Mouse (Mus musculus): ENCODE data around the gene Ube2cbp. TPM values are rescaled to one million over a fixed set of nuclear protein-coding genes. Genes with fewer than 3 reads are reported as not detected.

Gene Ube2cbp
- total and polyA plus RNA-seq, 3 experiments, result 3.3 to 6.4 (median 5.5) TPM

DNA sequence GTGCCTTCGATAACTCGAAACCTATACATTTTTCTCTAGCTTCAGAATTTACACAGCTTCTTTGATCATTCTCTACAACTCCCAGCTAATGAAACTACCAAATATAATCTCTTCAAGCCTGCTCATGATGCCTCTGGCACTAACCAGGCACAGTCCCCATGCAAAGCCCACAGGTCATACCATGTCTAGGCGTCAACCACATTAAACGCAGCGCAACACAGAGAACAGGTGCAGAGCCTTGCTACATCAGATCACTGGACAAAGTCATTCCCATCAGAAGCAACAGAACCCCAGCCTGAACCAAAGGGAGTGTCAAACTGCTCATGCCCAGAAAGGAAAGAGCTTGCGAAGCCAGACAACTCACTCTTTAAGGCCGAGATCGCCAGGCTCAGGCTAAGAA, 28.1 kb downstream of the Ube2cbp start:
- Histone ChIP-seq H3K27me3 (replicated peaks) (no peaks in the 10 kb centered on the region), H3K36me3 (replicated peaks in 1 of 2; ENCODE audit: control insufficient read depth in 1 of 2, insufficient read depth in 1 of 2, low read length in 1 of 2) (no peaks in the 10 kb centered on the region), H3K9ac (ENCODE audit: insufficient read depth, low read depth) (no peak overlapping the region), H3K9me3 (replicated peaks; ENCODE audit: low read length) (no peaks in the 10 kb centered on the region), H3K4me1 (ENCODE audit: control insufficient read depth in 1 of 2, insufficient read depth in 2 of 2) (no peaks in the 10 kb centered on the region), H3K79me2 (replicated peaks; ENCODE audit: control insufficient read depth, extremely low read depth, insufficient read depth, poor library complexity, severe bottlenecking) (no peaks in the 10 kb centered on the region), H3K4me3 (replicated peaks in 1 of 3; ENCODE audit: low read depth in 2 of 3, low read length in 2 of 3, poor library complexity in 1 of 3) (no peak overlapping the region), H3K27ac (ENCODE audit: insufficient read depth, low read depth) (no peak overlapping the region), H3K4me2 (ENCODE audit: insufficient read depth, low read depth, poor library complexity, severe bottlenecking) (no peak overlapping the region)
- TF ChIP-seq CHD1 (IDR thresholded peaks at IDR 0.05; ENCODE audit: low read depth, low read length), result no peak
- no peak for TF ChIP-seq BHLHE40 (IDR thresholded peaks at IDR 0.05; ENCODE audit: low read depth, low read length)
- TF ChIP-seq EP300 (IDR thresholded peaks at IDR 0.05; ENCODE audit: low read length), result no peak
- TF ChIP-seq UBTF (IDR thresholded peaks at IDR 0.05; ENCODE audit: low read depth, low read length), result no peak
- TF ChIP-seq JUN (IDR thresholded peaks at IDR 0.05; ENCODE audit: insufficient read depth, low read depth, low read length), result no peak
- TF ChIP-seq CHD2 (IDR thresholded peaks at IDR 0.05; ENCODE audit: low read length), result no peak
- TF ChIP-seq MAX (IDR thresholded peaks at IDR 0.05; ENCODE audit: low read length), result no peak
- in situ Hi-C loops (cut with MboI; ENCODE audit: low pct_ligation_motif_present, low pct_unique_long_range_greater_than_20kb, low sequenced_read_pairs), result no loop called here
- dilution Hi-C loops (cut with MboI; ENCODE audit: extremely low pct_ligation_motif_present, extremely low pct_unique_long_range_greater_than_20kb, low sequenced_read_pairs), result no loop called here
- no peak for DNase-seq (ENCODE audit: extremely low read depth)

DNA sequence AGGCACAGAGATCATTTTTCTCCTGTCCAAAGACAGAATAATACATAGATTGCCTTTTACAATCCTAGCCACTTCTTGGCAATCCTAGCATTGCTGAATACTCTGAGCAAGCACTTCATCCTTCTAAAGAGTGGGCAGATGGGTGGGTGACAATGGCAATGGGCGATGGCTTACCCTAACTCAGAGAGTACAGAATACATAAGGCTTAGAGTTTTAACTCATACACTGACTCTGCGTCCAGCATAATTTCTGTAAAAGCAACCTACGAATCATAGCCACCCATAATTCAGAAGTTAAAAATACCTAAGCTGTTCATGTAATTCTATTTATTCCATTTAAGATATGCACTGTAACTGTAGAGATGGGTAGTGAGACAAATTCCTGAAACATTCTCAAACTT, 29.2 kb downstream of the Ube2cbp start:
- H3K4me1 ChIP-seq (ENCODE audit: control insufficient read depth in 1 of 2, insufficient read depth in 2 of 2), result no peaks in the 10 kb centered on the region
- in situ Hi-C loops (cut with MboI; ENCODE audit: low pct_ligation_motif_present, low pct_unique_long_range_greater_than_20kb, low sequenced_read_pairs) (no loop called here), dilution Hi-C loops (cut with MboI; ENCODE audit: extremely low pct_ligation_motif_present, extremely low pct_unique_long_range_greater_than_20kb, low sequenced_read_pairs) (no loop called here)
- no peaks in the 10 kb centered on the region for H3K27me3 ChIP-seq (replicated peaks)
- no peaks in the 10 kb centered on the region for H3K36me3 ChIP-seq (replicated peaks in 1 of 2; ENCODE audit: control insufficient read depth in 1 of 2, insufficient read depth in 1 of 2, low read length in 1 of 2)
- DNase-seq (ENCODE audit: extremely low read depth), result no peak
- H3K4me2 ChIP-seq (ENCODE audit: insufficient read depth, low read depth, poor library complexity, severe bottlenecking), result no peak overlapping the region
- no peaks in the 10 kb centered on the region for H3K79me2 ChIP-seq (replicated peaks; ENCODE audit: control insufficient read depth, extremely low read depth, insufficient read depth, poor library complexity, severe bottlenecking)
- H3K4me3 ChIP-seq (replicated peaks in 1 of 3; ENCODE audit: low read depth in 2 of 3, low read length in 2 of 3, poor library complexity in 1 of 3), result no peak overlapping the region
- H3K27ac ChIP-seq (ENCODE audit: insufficient read depth, low read depth), result no peak overlapping the region
- no peaks in the 10 kb centered on the region for H3K9me3 ChIP-seq (replicated peaks; ENCODE audit: low read length)
- H3K9ac ChIP-seq (ENCODE audit: insufficient read depth, low read depth), result no peak overlapping the region
- TF ChIP-seq ZC3H11A (IDR thresholded peaks at IDR 0.05; ENCODE audit: low read depth, low read length), result no peak
- no peak for TF ChIP-seq JUN (IDR thresholded peaks at IDR 0.05; ENCODE audit: insufficient read depth, low read depth, low read length)
- TF ChIP-seq NELFE (IDR thresholded peaks at IDR 0.05; ENCODE audit: low read depth, low read length), result no peak
- no peak for TF ChIP-seq BHLHE40 (IDR thresholded peaks at IDR 0.05; ENCODE audit: low read depth, low read length)
- no peak for TF ChIP-seq NRF1 (IDR thresholded peaks at IDR 0.05; ENCODE audit: low read depth, low read length)
- TF ChIP-seq TCF12 (IDR thresholded peaks at IDR 0.05; ENCODE audit: low read depth, low read length), result no peak
- no peak for TF ChIP-seq ELF1 (IDR thresholded peaks at IDR 0.05; ENCODE audit: low read depth, low read length)
- no peak for TF ChIP-seq MAZ (IDR thresholded peaks at IDR 0.05; ENCODE audit: low read depth, low read length)
- TF ChIP-seq MAFK (IDR thresholded peaks at IDR 0.05; ENCODE audit: insufficient replicate concordance, low read length), result no peak
- no peak for TF ChIP-seq RAD21 (IDR thresholded peaks at IDR 0.05; ENCODE audit: low read depth, low read length)
- TF ChIP-seq ZKSCAN1 (IDR thresholded peaks at IDR 0.05; ENCODE audit: borderline replicate concordance, low read depth, low read length), result no peak
- no peak for TF ChIP-seq UBTF (IDR thresholded peaks at IDR 0.05; ENCODE audit: low read depth, low read length)

Data from CH12.LX (cell line).